Mouse (Mus musculus): ENCODE data around the gene Slc2a5.

Gene Slc2a5

DNA sequence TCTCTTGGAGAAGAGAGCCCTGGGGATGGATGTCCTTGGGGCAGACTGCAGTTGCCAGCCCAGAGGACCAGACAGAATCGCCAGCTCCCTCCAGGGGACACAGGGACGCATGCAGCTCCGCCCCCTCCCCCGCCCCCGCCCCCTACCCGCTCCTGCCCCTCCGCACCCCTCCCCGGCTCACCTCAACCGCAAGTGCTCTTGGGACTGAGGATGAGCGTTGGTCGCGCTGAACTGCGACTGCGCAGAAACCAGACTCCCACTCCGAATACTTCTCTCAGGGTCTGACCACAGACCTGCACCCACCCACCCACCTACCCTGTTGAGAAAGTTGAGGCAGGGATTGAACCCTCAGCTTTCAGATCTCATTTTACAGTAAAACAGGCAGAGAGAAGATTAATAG is at the start of gene Slc2a5:
Slc2a5 (plus strand) TSS at position 229 of the 400 bp plus-strand sequence.
- TF ChIP-seq NANOG (IDR thresholded peaks at IDR 0.05; ENCODE audit: borderline replicate concordance, low read length): no peak
- TF ChIP-seq CTCF (conservative IDR thresholded peaks at IDR 0.05; ENCODE audit: low read length): no peak
- TF ChIP-seq POU5F1 (IDR thresholded peaks at IDR 0.05; ENCODE audit: borderline replicate concordance, low read length): no peak
- Histone ChIP-seq H3K4me1 (replicated peaks; ENCODE audit: low read depth, low read length) (peaks cover 33% of the 10 kb centered on the region), H3K9me3 (ENCODE audit: low read length) (peaks cover 4% of the 10 kb centered on the region), H3K36me3 (ENCODE audit: insufficient read depth, low read length) (no peaks in the 10 kb centered on the region), H3K4me3 (replicated peaks; ENCODE audit: low read length) (peak within 1 kb of the TSS; percentile 67), H3K27me3 (ENCODE audit: insufficient read depth, low read length) (peaks cover 11% of the 10 kb centered on the region)

DNA sequence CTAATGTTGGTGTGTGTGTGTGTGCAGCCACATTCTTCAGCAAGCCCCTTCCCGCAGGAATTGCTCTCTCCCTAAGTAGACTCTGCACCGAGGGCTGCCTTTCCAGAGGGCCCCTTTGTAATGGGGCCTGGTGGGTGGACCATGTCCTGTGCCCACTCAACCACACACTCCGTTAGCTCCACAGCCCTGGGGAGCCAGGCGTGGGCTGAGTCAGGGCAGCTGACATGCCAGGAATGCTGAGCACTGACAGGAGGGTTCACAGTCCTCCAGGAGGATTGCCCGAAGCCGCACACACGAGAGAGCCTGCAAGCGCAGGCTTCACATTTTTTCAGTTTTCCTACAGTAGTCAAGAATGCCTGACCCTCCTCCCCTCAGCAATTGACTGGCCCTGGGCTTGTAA is 48.9 kb upstream of the Slc2a5 start:
- no peaks in the 10 kb centered on the region for H3K27me3 ChIP-seq (ENCODE audit: insufficient read depth, low read length)
- H3K36me3 ChIP-seq (ENCODE audit: insufficient read depth, low read length): peaks cover 50% of the 10 kb centered on the region
- H3K4me1 ChIP-seq (replicated peaks; ENCODE audit: low read depth, low read length): peaks cover 42% of the 10 kb centered on the region
- H3K9me3 ChIP-seq (ENCODE audit: low read length): no peaks in the 10 kb centered on the region
- H3K4me3 ChIP-seq (replicated peaks; ENCODE audit: low read length): no peak overlapping the region
- TF ChIP-seq NANOG (IDR thresholded peaks at IDR 0.05; ENCODE audit: borderline replicate concordance, low read length): no peak
- TF ChIP-seq CTCF (conservative IDR thresholded peaks at IDR 0.05; ENCODE audit: low read length): no peak
- no peak for TF ChIP-seq POU5F1 (IDR thresholded peaks at IDR 0.05; ENCODE audit: borderline replicate concordance, low read length)

DNA sequence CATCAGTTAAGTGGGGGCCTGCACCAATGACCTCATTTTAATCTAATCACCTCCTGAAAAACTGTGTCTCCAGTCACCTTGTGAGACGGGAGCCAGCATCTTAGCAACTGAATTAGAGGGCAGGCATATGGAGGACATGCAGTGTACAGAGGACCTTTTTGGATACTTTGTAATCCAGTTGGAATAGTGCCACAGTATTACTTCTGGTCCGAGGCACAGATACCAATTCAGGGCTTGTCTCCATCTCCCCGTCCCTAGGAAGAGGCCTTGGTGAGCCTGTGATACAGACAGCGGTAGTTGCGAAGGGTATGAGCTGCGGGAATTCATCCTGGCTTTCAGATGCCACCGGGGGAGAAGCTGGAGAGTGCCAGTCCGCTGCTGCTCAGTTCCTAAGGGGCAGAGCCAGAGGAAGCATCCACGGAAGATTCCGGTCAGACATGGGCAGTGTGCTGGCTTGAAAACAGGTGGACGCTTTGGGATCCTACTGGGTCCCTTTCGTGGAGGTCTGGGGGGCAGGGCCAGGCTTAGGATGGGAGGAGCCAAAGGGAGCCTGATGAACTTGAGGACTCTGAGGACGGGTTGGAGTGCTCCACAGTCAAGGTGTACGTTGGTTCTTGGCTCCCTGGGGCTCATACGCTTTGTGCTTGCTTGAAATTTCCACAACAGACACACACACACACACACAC is 46.5 kb upstream of the Slc2a5 start:
- peak overlapping the region; percentile 30 for H3K4me3 ChIP-seq (replicated peaks; ENCODE audit: low read length)
- no peaks in the 10 kb centered on the region for H3K9me3 ChIP-seq (ENCODE audit: low read length)
- peaks cover 6% of the 10 kb centered on the region for H3K27me3 ChIP-seq (ENCODE audit: insufficient read depth, low read length)
- H3K36me3 ChIP-seq (ENCODE audit: insufficient read depth, low read length): peaks cover 37% of the 10 kb centered on the region
- TF ChIP-seq POU5F1 (IDR thresholded peaks at IDR 0.05; ENCODE audit: borderline replicate concordance, low read length) (no peak), NANOG (IDR thresholded peaks at IDR 0.05; ENCODE audit: borderline replicate concordance, low read length) (no peak), CTCF (conservative IDR thresholded peaks at IDR 0.05; ENCODE audit: low read length) (no peak)
- peaks cover 35% of the 10 kb centered on the region for H3K4me1 ChIP-seq (replicated peaks; ENCODE audit: low read depth, low read length)

DNA sequence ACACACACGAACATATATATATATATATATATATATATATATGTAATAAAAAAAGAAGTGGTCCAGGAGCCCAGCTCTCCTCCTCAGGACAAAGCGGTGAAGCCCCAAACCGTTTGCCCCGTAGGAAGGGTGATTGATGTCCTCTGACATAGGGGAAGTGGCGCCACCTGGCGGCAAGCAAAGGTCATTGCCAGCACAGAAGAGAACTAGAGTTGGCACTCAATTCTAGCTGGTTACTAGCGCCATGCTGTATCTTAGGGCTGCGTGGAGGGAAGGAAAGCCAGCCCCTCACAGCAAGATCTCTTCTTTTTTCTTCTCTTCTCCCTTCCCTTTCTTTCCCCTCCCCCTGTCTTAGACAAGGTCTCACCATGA is 46.0 kb upstream of the Slc2a5 start:
- Histone ChIP-seq H3K9me3 (ENCODE audit: low read length) (no peaks in the 10 kb centered on the region), H3K27me3 (ENCODE audit: insufficient read depth, low read length) (peaks cover 9% of the 10 kb centered on the region), H3K4me3 (replicated peaks; ENCODE audit: low read length) (no peak overlapping the region), H3K36me3 (ENCODE audit: insufficient read depth, low read length) (peaks cover 34% of the 10 kb centered on the region), H3K4me1 (replicated peaks; ENCODE audit: low read depth, low read length) (peaks cover 31% of the 10 kb centered on the region)
- peak; percentile 89 for TF ChIP-seq CTCF (conservative IDR thresholded peaks at IDR 0.05; ENCODE audit: low read length)
- TF ChIP-seq POU5F1 (IDR thresholded peaks at IDR 0.05; ENCODE audit: borderline replicate concordance, low read length): no peak

DNA sequence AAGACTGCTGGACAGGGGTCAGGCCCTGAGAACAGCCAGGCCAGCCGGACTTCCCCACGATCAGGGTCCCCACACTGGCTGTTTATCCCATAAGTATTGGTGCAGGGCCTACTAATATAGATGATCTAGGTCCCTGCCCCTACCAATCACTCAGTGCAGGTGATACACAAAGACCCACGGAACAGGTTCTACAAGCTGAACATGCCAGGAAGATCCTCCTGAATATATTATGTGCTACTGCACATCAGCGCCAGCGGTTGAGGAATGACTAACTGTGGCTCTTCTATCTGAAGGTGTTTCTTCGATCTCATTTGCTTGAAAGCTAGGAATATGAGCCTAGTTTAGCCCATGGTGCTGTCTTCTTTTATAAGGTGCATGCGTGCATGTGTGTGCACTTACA is 43.7 kb upstream of the Slc2a5 start:
- peaks cover 14% of the 10 kb centered on the region for H3K4me1 ChIP-seq (replicated peaks; ENCODE audit: low read depth, low read length)
- peaks cover 12% of the 10 kb centered on the region for H3K36me3 ChIP-seq (ENCODE audit: insufficient read depth, low read length)
- H3K4me3 ChIP-seq (replicated peaks; ENCODE audit: low read length): no peak overlapping the region
- H3K27me3 ChIP-seq (ENCODE audit: insufficient read depth, low read length): peaks cover 18% of the 10 kb centered on the region
- no peaks in the 10 kb centered on the region for H3K9me3 ChIP-seq (ENCODE audit: low read length)
- TF ChIP-seq NANOG (IDR thresholded peaks at IDR 0.05; ENCODE audit: borderline replicate concordance, low read length): no peak
- no peak for TF ChIP-seq POU5F1 (IDR thresholded peaks at IDR 0.05; ENCODE audit: borderline replicate concordance, low read length)
- TF ChIP-seq CTCF (conservative IDR thresholded peaks at IDR 0.05; ENCODE audit: low read length): no peak

DNA sequence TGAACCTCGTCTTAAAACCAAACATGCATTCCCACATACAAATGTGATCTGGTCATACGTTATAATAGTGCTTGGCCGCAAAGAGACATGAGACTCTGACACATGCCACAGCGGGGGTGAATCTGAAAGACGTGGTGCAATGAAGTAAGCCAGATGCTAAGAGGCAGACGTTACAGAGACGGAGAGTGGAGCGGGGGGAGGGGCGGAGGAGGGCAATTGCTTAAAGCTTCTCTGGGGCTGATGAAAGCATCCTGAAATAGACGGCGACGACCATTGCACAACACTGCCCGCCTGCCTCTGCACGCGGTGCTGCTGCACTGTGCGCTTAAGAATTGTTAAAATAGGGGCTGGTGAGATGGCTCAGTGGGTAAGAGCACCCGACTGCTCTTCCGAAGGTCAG is 42.9 kb upstream of the Slc2a5 start:
- H3K4me1 ChIP-seq (replicated peaks; ENCODE audit: low read depth, low read length): peaks cover 14% of the 10 kb centered on the region
- TF ChIP-seq CTCF (conservative IDR thresholded peaks at IDR 0.05; ENCODE audit: low read length): no peak
- no peak for TF ChIP-seq POU5F1 (IDR thresholded peaks at IDR 0.05; ENCODE audit: borderline replicate concordance, low read length)
- TF ChIP-seq NANOG (IDR thresholded peaks at IDR 0.05; ENCODE audit: borderline replicate concordance, low read length): no peak
- no peak overlapping the region for H3K4me3 ChIP-seq (replicated peaks; ENCODE audit: low read length)

DNA sequence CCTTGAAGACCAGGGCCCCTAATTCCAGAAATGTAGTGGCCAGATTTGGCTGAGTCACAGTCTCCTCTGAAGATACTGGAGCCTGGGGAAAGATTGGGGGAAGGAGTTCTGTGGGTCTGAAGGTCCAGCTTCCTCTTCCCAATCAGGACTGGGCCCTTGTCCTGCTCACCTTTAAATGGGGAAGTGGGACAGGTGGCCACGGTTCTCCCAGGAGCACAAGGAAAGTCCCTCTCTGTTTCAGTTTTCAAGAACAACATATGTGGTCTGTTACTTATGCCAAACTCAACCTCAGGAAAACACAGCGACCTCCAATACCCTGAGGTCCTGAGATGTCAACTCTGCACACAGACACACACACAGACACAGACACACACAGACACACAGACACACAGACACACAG is 40.4 kb upstream of the Slc2a5 start:
- peaks cover 8% of the 10 kb centered on the region for H3K4me1 ChIP-seq (replicated peaks; ENCODE audit: low read depth, low read length)
- H3K36me3 ChIP-seq (ENCODE audit: insufficient read depth, low read length): no peaks in the 10 kb centered on the region
- TF ChIP-seq NANOG (IDR thresholded peaks at IDR 0.05; ENCODE audit: borderline replicate concordance, low read length): no peak
- TF ChIP-seq CTCF (conservative IDR thresholded peaks at IDR 0.05; ENCODE audit: low read length): no peak
- TF ChIP-seq POU5F1 (IDR thresholded peaks at IDR 0.05; ENCODE audit: borderline replicate concordance, low read length): no peak
- no peaks in the 10 kb centered on the region for H3K9me3 ChIP-seq (ENCODE audit: low read length)
- peaks cover 18% of the 10 kb centered on the region for H3K27me3 ChIP-seq (ENCODE audit: insufficient read depth, low read length)
- no peak overlapping the region for H3K4me3 ChIP-seq (replicated peaks; ENCODE audit: low read length)

More for the DNA sequence above, 42.9 kb upstream of the Slc2a5 start:
- Histone ChIP-seq H3K36me3 (ENCODE audit: insufficient read depth, low read length) (peaks cover 4% of the 10 kb centered on the region; the same call in 1 of the 2 replicates), H3K9me3 (ENCODE audit: low read length) (no peaks in the 10 kb centered on the region), H3K27me3 (ENCODE audit: insufficient read depth, low read length) (peaks cover 18% of the 10 kb centered on the region)

DNA sequence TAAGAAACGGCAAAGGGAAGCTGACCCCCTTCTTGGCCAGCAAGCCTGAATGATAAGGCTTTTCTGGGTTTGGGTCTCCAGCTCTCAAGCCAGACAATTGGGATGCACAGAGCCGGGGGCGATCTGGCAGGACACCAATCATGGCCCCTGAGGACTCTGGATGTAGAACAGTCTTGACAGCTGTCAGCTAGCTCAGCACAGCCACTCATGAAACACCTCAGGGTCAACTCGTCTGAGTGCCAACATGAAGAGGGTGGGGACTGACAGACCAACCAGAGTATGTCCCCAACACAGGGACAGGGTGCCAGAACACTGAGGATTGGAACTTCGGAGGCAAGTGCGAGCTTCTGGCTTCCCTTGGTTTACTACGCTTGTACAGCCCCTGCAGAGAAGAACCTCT is 39.8 kb upstream of the Slc2a5 start:
- H3K27me3 ChIP-seq (ENCODE audit: insufficient read depth, low read length): peaks cover 18% of the 10 kb centered on the region
- TF ChIP-seq NANOG (IDR thresholded peaks at IDR 0.05; ENCODE audit: borderline replicate concordance, low read length) (no peak), POU5F1 (IDR thresholded peaks at IDR 0.05; ENCODE audit: borderline replicate concordance, low read length) (no peak), CTCF (conservative IDR thresholded peaks at IDR 0.05; ENCODE audit: low read length) (no peak)
- H3K9me3 ChIP-seq (ENCODE audit: low read length): no peaks in the 10 kb centered on the region
- H3K4me1 ChIP-seq (replicated peaks; ENCODE audit: low read depth, low read length): peaks cover 8% of the 10 kb centered on the region
- no peak overlapping the region for H3K4me3 ChIP-seq (replicated peaks; ENCODE audit: low read length)
- no peaks in the 10 kb centered on the region for H3K36me3 ChIP-seq (ENCODE audit: insufficient read depth, low read length)
